Mouse (Mus musculus): ENCODE measurements around the gene Cnnm4. TPM values are rescaled to one million over a fixed set of nuclear protein-coding genes. Genes with fewer than 3 reads are reported as not detected.

Gene Cnnm4
- polyA plus RNA-seq, 1 experiment from 2014 or later = 11.5 TPM

- Histone ChIP-seq H3K9ac (no peak overlapping the region), H3K27ac (no peak overlapping the region), H3K36me3 (peaks cover 2% of the 10 kb centered on the region; the same call in 1 of the 2 replicates), H3K4me1 (peaks cover 10% of the 10 kb centered on the region), H3K4me3 (no peak overlapping the region), H3K9me3 (replicated peaks) (no peaks in the 10 kb centered on the region), H3K4me2 (replicated peaks) (no peak overlapping the region), H3K27me3 (no peaks in the 10 kb centered on the region)
- ATAC-seq (ENCODE audit: low FRiP score) = no peak
- WGBS = 96% methylated on average over 5 of the region's 5 CpGs
Observed at GRCm38 (mm10) chr1:36446841-36447240, 24.6 kb upstream of the Cnnm4 start.

- Histone ChIP-seq H3K4me3 (no peak overlapping the region), H3K9ac (no peak overlapping the region), H3K4me2 (replicated peaks) (no peak overlapping the region), H3K9me3 (replicated peaks) (no peaks in the 10 kb centered on the region; the same call in 1 of the 2 replicates), H3K27ac (no peak overlapping the region), H3K36me3 (no peaks in the 10 kb centered on the region), H3K4me1 (no peaks in the 10 kb centered on the region), H3K27me3 (no peaks in the 10 kb centered on the region)
- WGBS = 85% methylated on average over 6 of the region's 6 CpGs
- ATAC-seq (ENCODE audit: low FRiP score) = no peak
Observed at GRCm38 (mm10) chr1:36454055-36454815, 17.2 kb upstream of the Cnnm4 start.

DNA sequence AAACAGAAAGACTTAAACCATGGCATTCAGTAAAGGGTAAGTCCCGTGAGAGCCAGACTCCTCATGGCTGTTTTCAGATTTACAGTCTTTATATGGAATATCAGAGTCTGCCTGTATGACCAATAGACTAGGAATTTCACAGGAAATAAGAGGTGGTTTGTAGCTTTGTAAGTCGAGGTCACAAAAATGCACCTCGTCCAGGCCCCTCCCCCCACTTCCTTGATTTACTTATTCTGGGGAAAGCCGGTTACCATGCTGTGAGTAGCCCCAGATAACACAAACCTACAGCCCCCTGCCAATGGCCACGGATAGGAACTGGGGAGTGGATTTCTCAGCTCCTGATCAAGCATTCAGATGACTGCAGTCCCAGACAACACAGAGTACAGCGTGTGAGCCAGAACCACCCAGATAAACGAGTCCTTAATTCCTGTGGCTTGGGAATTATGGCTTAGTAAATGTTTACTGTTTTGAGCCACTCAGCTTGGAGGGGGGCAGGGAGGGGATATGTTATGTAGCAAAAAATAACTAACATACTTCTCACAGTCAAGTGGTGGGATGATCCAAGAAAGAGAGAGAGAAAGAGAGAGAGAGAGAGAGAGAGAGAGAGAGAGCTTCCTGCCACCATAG lies 13.9 kb upstream of the Cnnm4 start:
- 57% methylated on average over 7 of the region's 7 CpGs for WGBS
- no peaks in the 10 kb centered on the region for H3K27me3 ChIP-seq
- no peak overlapping the region for H3K4me3 ChIP-seq
- H3K36me3 ChIP-seq = no peaks in the 10 kb centered on the region
- ATAC-seq (ENCODE audit: low FRiP score) = no peak
- no peak overlapping the region for H3K4me2 ChIP-seq (replicated peaks)
- no peak overlapping the region for H3K27ac ChIP-seq
- H3K4me1 ChIP-seq = no peaks in the 10 kb centered on the region
- H3K9me3 ChIP-seq (replicated peaks) = no peaks in the 10 kb centered on the region; the same call in 1 of the 2 replicates
- H3K9ac ChIP-seq = no peak overlapping the region

GRCm38 (mm10) chr1:36458169-36458568 lies 13.3 kb upstream of the Cnnm4 start:
- H3K4me2 ChIP-seq (replicated peaks) = no peak overlapping the region
- WGBS = 86% methylated on average over 5 of the region's 5 CpGs
- no peaks in the 10 kb centered on the region for H3K4me1 ChIP-seq
- no peaks in the 10 kb centered on the region; the same call in 1 of the 2 replicates for H3K9me3 ChIP-seq (replicated peaks)
- H3K27me3 ChIP-seq = no peaks in the 10 kb centered on the region
- H3K36me3 ChIP-seq = no peaks in the 10 kb centered on the region
- no peak for ATAC-seq (ENCODE audit: low FRiP score)
- H3K27ac ChIP-seq = no peak overlapping the region
- no peak overlapping the region for H3K9ac ChIP-seq
- H3K4me3 ChIP-seq = no peak overlapping the region

- H3K9me3 ChIP-seq (replicated peaks) = no peaks in the 10 kb centered on the region
- H3K27ac ChIP-seq = no peak overlapping the region
- no peak overlapping the region for H3K4me3 ChIP-seq
- no peak for ATAC-seq (ENCODE audit: low FRiP score)
- no peak overlapping the region for H3K4me2 ChIP-seq (replicated peaks)
- H3K4me1 ChIP-seq = no peaks in the 10 kb centered on the region
- H3K9ac ChIP-seq = no peak overlapping the region
- no peaks in the 10 kb centered on the region for H3K36me3 ChIP-seq
- no peaks in the 10 kb centered on the region for H3K27me3 ChIP-seq
- WGBS = 47% methylated on average over 2 of the region's 2 CpGs
Observed at GRCm38 (mm10) chr1:36461829-36462228, 9.6 kb upstream of the Cnnm4 start.

DNA sequence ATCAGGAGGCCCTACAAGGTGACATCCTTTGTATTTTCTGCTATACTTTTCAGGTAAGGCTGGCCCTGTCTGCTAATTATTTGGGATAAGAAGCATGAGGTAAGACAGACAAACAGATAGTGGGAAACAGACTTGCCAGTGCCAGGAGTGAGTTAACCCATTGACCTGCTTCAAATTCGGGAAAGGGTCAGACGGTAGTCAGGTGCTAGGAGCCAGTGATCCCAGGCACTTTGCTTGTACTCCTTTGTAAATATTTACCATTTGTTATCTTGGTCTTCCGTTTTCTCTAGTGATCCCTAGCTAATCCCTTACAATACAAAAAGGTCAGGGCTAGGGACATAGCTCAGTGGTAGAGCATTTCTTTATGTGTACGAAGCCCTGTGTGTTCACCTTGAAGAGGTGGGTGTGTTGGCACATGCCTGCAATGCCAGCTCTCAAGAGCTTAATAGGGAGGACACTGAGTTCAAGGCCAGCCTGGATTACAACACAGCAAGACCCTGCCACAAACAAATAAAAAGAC lies 5.7 kb upstream of the Cnnm4 start:
- Histone ChIP-seq H3K27me3 (0 out of 2 replicates have a peak, but pooled peaks cover 5% of the 10 kb centered on the region), H3K4me2 (replicated peaks) (no peak overlapping the region), H3K36me3 (no peaks in the 10 kb centered on the region), H3K9me3 (replicated peaks) (no peaks in the 10 kb centered on the region), H3K9ac (no peak overlapping the region), H3K4me3 (no peak overlapping the region), H3K4me1 (peaks cover 3% of the 10 kb centered on the region; the same call in 1 of the 2 replicates), H3K27ac (no peak overlapping the region)
- 77% methylated on average over 4 of the region's 4 CpGs for WGBS
- ATAC-seq (ENCODE audit: low FRiP score) = no peak

GRCm38 (mm10) chr1:36467446-36467845 lies 4.0 kb upstream of the Cnnm4 start:
- Histone ChIP-seq H3K4me3 (no peak overlapping the region), H3K9me3 (replicated peaks) (no peaks in the 10 kb centered on the region), H3K27ac (no peak overlapping the region), H3K27me3 (0 out of 2 replicates have a peak, but pooled peaks cover 5% of the 10 kb centered on the region), H3K4me2 (replicated peaks) (no peak overlapping the region), H3K9ac (no peak overlapping the region), H3K36me3 (no peaks in the 10 kb centered on the region), H3K4me1 (peaks cover 7% of the 10 kb centered on the region; the same call in 1 of the 2 replicates)
- 55% methylated on average over 5 of the region's 5 CpGs for WGBS
- ATAC-seq (ENCODE audit: low FRiP score) = no peak

DNA sequence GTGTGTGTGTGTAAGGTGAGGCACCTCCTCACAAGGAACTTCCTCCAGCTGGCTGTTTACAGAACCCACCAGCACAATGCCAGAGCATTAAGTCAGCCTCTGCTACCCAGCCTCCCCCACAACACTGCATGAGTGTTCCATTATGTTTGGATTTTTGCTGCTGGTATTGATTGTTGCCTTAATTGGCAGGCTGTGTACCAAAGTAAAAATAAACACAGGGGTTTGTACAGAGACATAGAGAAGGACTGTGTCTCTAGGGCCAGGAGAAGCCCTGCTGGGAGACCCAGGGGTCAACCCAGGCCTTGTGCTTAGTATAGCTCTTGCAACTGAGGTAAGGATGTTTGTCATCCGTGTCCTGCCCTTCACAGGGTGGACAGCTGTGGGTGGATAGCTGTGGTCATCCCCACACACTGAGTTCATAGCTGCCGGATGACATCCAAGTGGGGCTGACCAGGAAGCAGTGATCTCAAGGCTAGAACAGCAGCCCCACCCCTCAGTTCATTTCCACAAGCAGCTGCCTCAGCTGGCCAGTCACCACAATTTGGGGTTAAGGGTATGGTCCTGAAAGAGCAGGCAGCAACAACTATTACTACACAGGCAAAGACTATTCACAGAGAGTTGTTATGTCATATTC lies 1.5 kb upstream of the Cnnm4 start:
- H3K27ac ChIP-seq = no peak overlapping the region
- 0 out of 2 replicates have a peak, but pooled peaks cover 5% of the 10 kb centered on the region for H3K27me3 ChIP-seq
- no peak overlapping the region for H3K9ac ChIP-seq
- no peak overlapping the region for H3K4me3 ChIP-seq
- H3K4me1 ChIP-seq = peaks cover 30% of the 10 kb centered on the region
- no peak for ATAC-seq (ENCODE audit: low FRiP score)
- no peaks in the 10 kb centered on the region for H3K36me3 ChIP-seq
- H3K9me3 ChIP-seq (replicated peaks) = no peaks in the 10 kb centered on the region
- H3K4me2 ChIP-seq (replicated peaks) = no peak overlapping the region
- WGBS = 33% methylated on average over 2 of the region's 2 CpGs

DNA sequence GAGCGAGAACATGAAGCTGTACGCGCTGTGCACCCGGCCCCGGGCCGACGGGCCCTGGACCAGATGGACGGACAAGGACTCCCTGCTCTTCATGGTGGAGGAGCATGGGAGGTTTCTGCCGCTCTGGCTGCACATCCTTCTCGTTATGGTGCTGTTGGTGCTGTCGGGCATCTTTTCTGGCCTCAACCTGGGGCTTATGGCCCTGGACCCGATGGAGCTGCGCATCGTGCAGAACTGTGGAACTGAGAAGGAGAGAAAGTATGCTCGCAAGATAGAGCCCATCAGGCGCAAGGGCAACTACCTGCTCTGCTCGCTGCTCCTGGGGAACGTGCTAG lies 653 bp downstream of the Cnnm4 start:
- ATAC-seq (ENCODE audit: low FRiP score) = no peak; the same call in 1 of the 2 replicates
- peaks cover 48% of the 10 kb centered on the region for H3K4me1 ChIP-seq
- H3K9ac ChIP-seq = peak overlapping the region; percentile 74
- peak overlapping the region; percentile 74 for H3K4me2 ChIP-seq (replicated peaks)
- H3K9me3 ChIP-seq (replicated peaks) = no peaks in the 10 kb centered on the region
- WGBS = 14% methylated on average over 18 of the region's 18 CpGs
- H3K36me3 ChIP-seq = no peaks in the 10 kb centered on the region
- 0 out of 2 replicates have a peak overlapping the region, but pooled peaks have one; percentile 70 for H3K27ac ChIP-seq
- H3K27me3 ChIP-seq = 0 out of 2 replicates have a peak, but pooled peaks cover 5% of the 10 kb centered on the region
- peak overlapping the region; percentile 66 for H3K4me3 ChIP-seq

DNA sequence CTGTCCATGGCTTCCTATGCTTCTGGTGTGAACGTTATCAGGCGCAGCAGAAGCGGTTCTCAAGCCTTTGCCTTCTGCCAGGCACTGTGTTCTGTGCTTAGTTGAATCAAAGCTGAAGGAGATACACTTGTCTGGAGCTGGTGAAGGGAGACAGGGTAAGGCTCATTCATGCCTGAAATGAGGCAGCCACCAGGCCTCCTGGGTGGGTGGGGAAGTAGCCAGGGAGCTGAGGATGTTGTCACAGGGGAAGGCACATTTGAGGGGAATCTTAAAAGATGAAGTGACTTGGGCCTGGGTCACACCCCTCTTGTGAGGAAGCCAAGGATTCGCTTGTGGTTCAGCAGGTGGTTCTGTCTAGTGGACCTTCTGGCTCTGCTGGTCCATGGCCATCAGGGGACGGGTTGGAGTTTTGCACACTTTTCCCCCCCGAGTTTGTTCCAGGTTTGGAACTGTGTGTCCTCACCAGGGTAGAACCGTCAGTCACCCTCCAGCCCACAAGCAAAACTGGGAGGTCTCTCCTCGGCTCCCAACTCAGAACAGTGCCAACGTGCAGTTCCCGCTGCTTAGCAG lies 1.9 kb downstream of the Cnnm4 start:
- H3K27me3 ChIP-seq = 0 out of 2 replicates have a peak, but pooled peaks cover 5% of the 10 kb centered on the region
- no peak overlapping the region; the same call in 1 of the 2 replicates for H3K9ac ChIP-seq
- no peak for ATAC-seq (ENCODE audit: low FRiP score)
- 82% methylated on average over 10 of the region's 10 CpGs for WGBS
- peak overlapping the region; percentile 12; the same call in 1 of the 2 replicates for H3K4me3 ChIP-seq
- H3K36me3 ChIP-seq = no peaks in the 10 kb centered on the region
- H3K4me2 ChIP-seq (replicated peaks) = peak overlapping the region; percentile 74
- H3K9me3 ChIP-seq (replicated peaks) = no peaks in the 10 kb centered on the region
- no peak overlapping the region for H3K27ac ChIP-seq
- peaks cover 50% of the 10 kb centered on the region for H3K4me1 ChIP-seq

DNA sequence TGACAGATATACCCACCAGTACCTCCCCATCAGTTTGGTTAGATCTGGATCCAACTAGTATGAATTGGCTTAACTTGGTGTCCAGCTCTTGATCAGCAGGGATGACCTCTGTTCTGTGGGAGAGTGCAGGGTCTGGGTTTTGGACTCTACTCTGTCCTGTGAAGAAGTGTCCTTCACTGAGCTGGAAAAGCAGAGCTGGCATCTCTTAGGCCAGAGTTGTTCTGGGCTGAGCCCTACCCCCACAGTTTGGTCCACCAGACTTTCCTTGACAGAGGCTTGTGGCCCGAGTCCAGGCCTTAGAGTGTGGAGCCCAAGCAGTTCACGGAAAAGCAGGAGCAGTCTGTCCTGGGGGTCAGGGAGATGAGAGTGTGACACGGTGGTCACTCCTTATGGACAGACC lies 3.2 kb downstream of the Cnnm4 start:
- no peaks in the 10 kb centered on the region for H3K36me3 ChIP-seq
- H3K9me3 ChIP-seq (replicated peaks) = no peaks in the 10 kb centered on the region
- H3K27ac ChIP-seq = no peak overlapping the region
- WGBS = 64% methylated on average over 3 of the region's 3 CpGs
- H3K4me2 ChIP-seq (replicated peaks) = peak overlapping the region; percentile 74
- no peak for ATAC-seq (ENCODE audit: low FRiP score)
- peaks cover 52% of the 10 kb centered on the region for H3K4me1 ChIP-seq
- H3K9ac ChIP-seq = no peak overlapping the region
- H3K27me3 ChIP-seq = 0 out of 2 replicates have a peak, but pooled peaks cover 2% of the 10 kb centered on the region
- no peak overlapping the region for H3K4me3 ChIP-seq

Measured in hindbrain, embryonic 12.5 days (tissue).